Comparison of ENCODE assay signal across 8 mouse cellular contexts in genomic region chr12:105786113-105786512, GRCm38 (mm10). TPM values are rescaled to one million over a fixed set of nuclear protein-coding genes. Genes with fewer than 3 reads are reported as not detected.
DNase-seq lines count a peak whose midpoint lies in the region; ATAC-seq and TF ChIP-seq lines count a peak whose summit lies in the region.
"Had no signal": no experiment of that assay in that cellular context is flagged by ENCODE, and none has a peak within 500 bp of the region (broad histone marks: within the 10 kb centered on the region; RNA-seq: fewer than 3 reads in every experiment).

No protein-coding gene starts in this region.

- peak overlapping the region; percentile 63 for H3K4me2 ChIP-seq in lung, postnatal 0 days (replicated peaks; ENCODE audit: low read depth, low read length)
- H3K4me2 ChIP-seq in forebrain, embryonic 13.5 days = peak overlapping the region; percentile 90
- peak overlapping the region; percentile 98 for H3K4me2 ChIP-seq in liver, embryonic 11.5 days
- H3K4me2 ChIP-seq in stomach, postnatal 0 days (replicated peaks; ENCODE audit: low read depth) = peak overlapping the region; percentile 57

- no peak overlapping the region; the same call in 1 of the 2 replicates for H3K9ac ChIP-seq in lung, postnatal 0 days (replicated peaks; ENCODE audit: low read depth)
- peak overlapping the region; percentile 94 for H3K9ac ChIP-seq in forebrain, embryonic 13.5 days
- H3K9ac ChIP-seq in liver, embryonic 11.5 days (ENCODE audit: low read depth, low read length) = peak overlapping the region; percentile 94
- H3K9ac ChIP-seq in stomach, postnatal 0 days (ENCODE audit: low read length) = peak overlapping the region; percentile 96; the same call in 1 of the 2 replicates

- DNase-seq in lung, postnatal 0 days (ENCODE audit: low spot score) = no peak
- no peak for DNase-seq in lung, postnatal 10 days
- no peak for DNase-seq in liver, embryonic 11.5 days (ENCODE audit: low spot score)
- no peak for DNase-seq in stomach, postnatal 0 days (ENCODE audit: low spot score)
- no peak for DNase-seq in adrenal gland, adult 2 months
- no peak for DNase-seq in right cerebral cortex, adult 2 months (ENCODE audit: low spot score in 2 of 2)
- DNase-seq: layer of hippocampus, postnatal 36 days had no signal

- ATAC-seq in lung, postnatal 0 days = no peak
- no peak for ATAC-seq in forebrain, embryonic 13.5 days
- no peak for ATAC-seq in liver, embryonic 11.5 days (replicated peaks; ENCODE audit: low FRiP score)
- ATAC-seq in stomach, postnatal 0 days (ENCODE audit: low FRiP score, low TSS enrichment) = no peak

- no peak overlapping the region for H3K27ac ChIP-seq in lung, postnatal 0 days (ENCODE audit: low read length)
- no peak overlapping the region for H3K27ac ChIP-seq in forebrain, embryonic 13.5 days
- no peak overlapping the region for H3K27ac ChIP-seq in liver, embryonic 11.5 days (ENCODE audit: low read depth, low read length)
- no peak overlapping the region for H3K27ac ChIP-seq in stomach, postnatal 0 days (replicated peaks)

- no peaks in the 10 kb centered on the region for H3K9me3 ChIP-seq in lung, postnatal 0 days (ENCODE audit: low read length)
- H3K9me3 ChIP-seq in forebrain, embryonic 13.5 days (replicated peaks) = no peaks in the 10 kb centered on the region
- no peaks in the 10 kb centered on the region for H3K9me3 ChIP-seq in liver, embryonic 11.5 days (ENCODE audit: control insufficient read depth, low read length)
- no peaks in the 10 kb centered on the region for H3K9me3 ChIP-seq in stomach, postnatal 0 days (ENCODE audit: control insufficient read depth, low read length)

- H3K4me1 ChIP-seq in lung, postnatal 0 days (ENCODE audit: insufficient read depth, low read depth, low read length) = peaks cover 7% of the 10 kb centered on the region; the same call in 1 of the 2 replicates
- peaks cover 21% of the 10 kb centered on the region for H3K4me1 ChIP-seq in forebrain, embryonic 13.5 days
- H3K4me1 ChIP-seq in liver, embryonic 11.5 days (replicated peaks; ENCODE audit: control insufficient read depth, insufficient read depth, low read length) = peaks cover 26% of the 10 kb centered on the region
- no peaks in the 10 kb centered on the region for H3K4me1 ChIP-seq in stomach, postnatal 0 days (replicated peaks; ENCODE audit: control insufficient read depth, insufficient read depth)

- H3K27me3 ChIP-seq in lung, postnatal 0 days (replicated peaks; ENCODE audit: insufficient read depth, low read length) = no peaks in the 10 kb centered on the region
- H3K27me3 ChIP-seq in forebrain, embryonic 13.5 days = no peaks in the 10 kb centered on the region
- H3K27me3 ChIP-seq in liver, embryonic 11.5 days (replicated peaks; ENCODE audit: control insufficient read depth, insufficient read depth, low read length) = no peaks in the 10 kb centered on the region
- no peaks in the 10 kb centered on the region for H3K27me3 ChIP-seq in stomach, postnatal 0 days (ENCODE audit: control insufficient read depth, insufficient read depth, low read length)

- WGBS in lung, postnatal 0 days = 73% methylated on average over 1 of the region's 1 CpGs
- 77% methylated on average over 1 of the region's 1 CpGs for WGBS in forebrain, embryonic 13.5 days
- 78% methylated on average over 1 of the region's 1 CpGs for WGBS in liver, embryonic 11.5 days
- 47% methylated on average over 1 of the region's 1 CpGs for WGBS in stomach, postnatal 0 days

- TF ChIP-seq CTCF in lung, postnatal 0 days (IDR thresholded peaks at IDR 0.05) = no peak
- no peak for TF ChIP-seq CTCF in stomach, postnatal 0 days (IDR thresholded peaks at IDR 0.05; ENCODE audit: low read depth)

- 0 out of 2 replicates have a peak overlapping the region, but pooled peaks have one; percentile 98 for H3K4me3 ChIP-seq in lung, postnatal 0 days (ENCODE audit: low read depth, low read length)
- H3K4me3 ChIP-seq in forebrain, embryonic 13.5 days = peak overlapping the region; percentile 96
- peak overlapping the region; percentile 87 for H3K4me3 ChIP-seq in liver, embryonic 11.5 days (ENCODE audit: low read depth, low read length)
- peak overlapping the region; percentile 99; the same call in 1 of the 2 replicates for H3K4me3 ChIP-seq in stomach, postnatal 0 days (ENCODE audit: low read depth, low read length)

- no peaks in the 10 kb centered on the region for H3K36me3 ChIP-seq in lung, postnatal 0 days (ENCODE audit: insufficient read depth, low read length)
- H3K36me3 ChIP-seq in forebrain, embryonic 13.5 days (ENCODE audit: poor library complexity, severe bottlenecking) = peaks cover 13% of the 10 kb centered on the region
- peaks cover 4% of the 10 kb centered on the region; the same call in 1 of the 2 replicates for H3K36me3 ChIP-seq in liver, embryonic 11.5 days (ENCODE audit: control insufficient read depth, insufficient read depth, low read length)
- no peaks in the 10 kb centered on the region for H3K36me3 ChIP-seq in stomach, postnatal 0 days (ENCODE audit: control insufficient read depth, insufficient read depth, low read length)

- no peak for TF ChIP-seq EP300 in lung, postnatal 0 days (IDR thresholded peaks at IDR 0.05)
- TF ChIP-seq EP300 in stomach, postnatal 0 days (optimal IDR thresholded peaks at IDR 0.05) = no peak

RNA-seq across cellular contexts. Expression of gene Papola, which starts 1.6 kb away (rescaled TPM):
- polyA plus RNA-seq in lung, postnatal 0 days (2015; fragmentation: Nextera tagmentation; extraction: Ambion mirVana) = 102 and 116 TPM in 2 replicates
- polyA plus RNA-seq in forebrain, embryonic 13.5 days (2015; fragmentation: Nextera tagmentation; extraction: Ambion mirVana) = 236 and 250 TPM in 2 replicates
- 178 and 192 TPM in 2 replicates for polyA plus RNA-seq in liver, embryonic 11.5 days (2014; fragmentation: Nextera tagmentation; extraction: Ambion mirVana)
- polyA plus RNA-seq in stomach, postnatal 0 days (2015; fragmentation: Nextera tagmentation; extraction: Ambion mirVana) = 104 and 105 TPM in 2 replicates
- total RNA-seq in adrenal gland, adult 2 months (2021) = 100 to 1,000 TPM; 227 to 228 TPM
- polyA plus RNA-seq in adrenal gland, adult 2 months (2012; rRNA removed) = 19.4 and 28.7 TPM in 2 replicates
